Mouse (Mus musculus) Patski (cell line): Measurements from ENCODE around the gene Rnaseh2a. TPM values are rescaled to one million over a fixed set of nuclear protein-coding genes. Genes with fewer than 3 reads are reported as not detected.
"Not testable (repeated sequence)": the region's sequence is repeated elsewhere in the genome, so short reads cannot be mapped to it uniquely, and the experiment has no call there.

ENCODE experiments used
- ATAC-seq: fragments of 100-300 bp; one replicate; pipeline ENCODE4 v1.8.0; 2021
- CTCF ChIA-PET: fragments of 350-600 bp; sonication (Branson Sonifier 250); formaldehyde crosslinking; loops from one replicate; lab custom pipeline; 2022; ENCODE audit warnings: inconsistent platforms; lab: Charles Lee
- POLR2A ChIA-PET: fragments of 350-600 bp; sonication (Branson Sonifier 250); formaldehyde crosslinking; loops from one replicate; lab custom pipeline; 2022; ENCODE audit warnings: antibody characterized with exemption, inconsistent platforms; lab: Charles Lee
- DNase-seq: peaks from one replicate; pipeline ENCODE4 v3.0.0-alpha.2; 2011; ENCODE audit warnings: low read depth, low spot score
- H3K27me3 ChIP-seq: fragments of 371-371 bp; one replicate; pipeline ENCODE4 v1.5.1; 2021
- CTCF ChIP-seq: fragments of 100-300 bp; IDR thresholded peaks from one replicate; pipeline ENCODE4 v1.5.1; 2021
- in situ Hi-C: fragments of 300-500 bp; cut with MboI; formaldehyde crosslinking; loops from 3 replicates; pipeline ENCODE4 v1.11.1; 2018; ENCODE audit warnings: low pct_unique_long_range_greater_than_20kb, mixed read lengths
- polyA plus RNA-seq: library from polyadenylated mRNA; unstranded; gene quantifications from one replicate; pipeline ENCODE4 v1.2.3, GENCODE M21; 2021

Rnaseh2a gene
- polyA plus RNA-seq, 1 experiment from 2014 or later = 91.5 TPM

DNA sequence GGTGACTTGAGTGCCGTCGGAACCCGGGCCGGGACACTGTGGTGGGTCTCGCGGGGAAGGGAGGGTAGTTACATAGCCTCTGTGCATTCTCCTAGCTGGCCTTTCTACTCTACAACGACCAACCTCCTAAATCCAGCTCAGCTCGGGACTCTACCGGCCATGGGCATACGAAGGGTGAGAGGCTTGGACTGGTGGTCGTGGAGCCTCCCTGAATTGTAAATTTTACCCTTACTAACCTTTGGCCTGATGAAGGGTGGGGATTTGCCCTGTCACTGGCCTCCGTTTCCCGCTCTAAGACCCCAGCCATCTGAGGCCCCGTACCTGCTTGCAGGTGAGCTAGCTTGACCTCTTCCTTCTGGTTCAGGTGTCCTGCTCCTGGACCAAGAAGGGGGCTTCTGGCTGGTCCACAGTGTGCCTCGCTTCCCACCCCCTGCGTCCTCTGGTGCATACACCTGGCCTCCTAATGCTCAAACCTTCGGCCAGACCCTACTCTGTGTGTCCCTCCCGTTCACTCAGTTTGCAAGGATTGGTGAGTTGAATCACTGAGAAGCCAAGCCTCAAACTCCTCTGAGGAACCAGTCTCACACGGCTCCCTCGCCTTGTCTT is 60.3 kb downstream of the Rnaseh2a start:
- DNase-seq (no peak), ATAC-seq (no peak)
- H3K27me3 ChIP-seq = no peaks in the 10 kb centered on the region
- ChIA-PET POLR2A (interaction anchor here (0.6 to 0.7 kb wide), 2 partner anchors 81 to 1205 kb away, joined by 4 to 5 read pairs; no protein-coding TSS in a partner anchor), CTCF (interaction anchor here (0.6 kb wide), 1 partner anchor 27 kb away, joined by 3 read pairs; no protein-coding TSS in a partner anchor)
- no peak for TF ChIP-seq CTCF
- in situ Hi-C loops = no loop called here

DNA sequence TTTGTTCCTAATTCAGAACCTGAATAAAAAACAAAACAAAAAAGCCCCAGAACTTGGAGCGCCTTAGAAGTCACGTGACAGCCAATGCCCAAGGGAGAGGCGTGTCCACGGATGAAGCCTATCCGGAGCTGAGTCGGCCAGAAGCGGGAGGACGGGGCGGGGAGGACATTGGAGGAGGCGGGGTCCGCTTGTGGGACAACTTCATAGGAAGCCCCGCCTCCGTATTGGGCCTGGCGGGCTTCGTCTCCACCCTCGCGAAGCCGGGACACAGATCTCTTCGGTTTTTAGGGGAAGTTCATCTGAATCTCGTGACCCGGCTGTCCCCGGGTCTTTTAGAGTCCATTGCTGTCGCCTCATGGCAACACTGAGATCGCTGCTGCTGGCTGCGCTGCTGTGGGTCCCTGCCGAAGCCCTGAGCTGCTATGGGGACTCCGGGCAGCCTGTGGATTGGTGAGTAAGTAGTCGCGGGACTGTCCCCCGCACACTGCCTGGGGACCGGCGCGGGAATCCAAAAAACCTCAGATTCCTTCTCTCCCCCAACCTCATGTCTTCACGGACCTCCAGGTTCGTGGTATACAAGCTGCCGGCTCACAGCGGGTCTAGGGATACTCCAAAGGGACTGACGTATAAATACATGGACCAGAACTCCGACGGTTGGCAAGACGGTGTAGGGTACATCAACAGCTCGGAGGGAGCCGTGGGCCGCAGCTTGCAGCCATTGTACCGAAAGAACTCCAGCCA is 61.0 kb downstream of the Rnaseh2a start, which contains the start of gene Dnase2a:
Dnase2a (plus strand) TSS at position 140 of the 741 bp plus-strand sequence.
- CTCF ChIA-PET = interaction anchor here (1.1 to 1.4 kb wide), 2 partner anchors 15 to 81 kb away, joined by 4 to 5 read pairs; partner anchors contain the start of gene Gcdh
- in situ Hi-C loops = no loop called here
- TF ChIP-seq CTCF = no peak
- peak; percentile 85 for ATAC-seq
- DNase-seq = peak; percentile 60
- POLR2A ChIA-PET = no interaction called here
- no peaks in the 10 kb centered on the region for H3K27me3 ChIP-seq

DNA sequence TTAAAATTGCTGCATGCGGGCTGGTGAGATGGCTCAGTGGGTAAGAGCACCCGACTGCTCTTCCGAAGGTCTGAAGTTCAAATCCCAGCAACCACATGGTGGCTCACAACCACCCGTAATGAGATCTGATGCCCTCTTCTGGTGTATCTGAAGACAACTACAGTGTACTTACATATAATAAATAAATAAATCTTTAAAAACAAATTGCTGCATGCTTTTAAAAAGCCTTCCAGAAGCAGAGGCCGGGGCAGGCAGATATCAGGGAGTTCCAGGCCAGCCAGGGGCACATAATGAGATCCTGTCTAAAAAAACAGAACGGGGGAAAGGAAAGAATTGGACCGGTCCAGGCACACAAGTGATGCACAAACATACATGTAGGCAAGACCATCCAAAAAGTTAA is 61.6 kb downstream of the Rnaseh2a start:
- H3K27me3 ChIP-seq, in situ Hi-C loops: not testable (repeated sequence)

DNA sequence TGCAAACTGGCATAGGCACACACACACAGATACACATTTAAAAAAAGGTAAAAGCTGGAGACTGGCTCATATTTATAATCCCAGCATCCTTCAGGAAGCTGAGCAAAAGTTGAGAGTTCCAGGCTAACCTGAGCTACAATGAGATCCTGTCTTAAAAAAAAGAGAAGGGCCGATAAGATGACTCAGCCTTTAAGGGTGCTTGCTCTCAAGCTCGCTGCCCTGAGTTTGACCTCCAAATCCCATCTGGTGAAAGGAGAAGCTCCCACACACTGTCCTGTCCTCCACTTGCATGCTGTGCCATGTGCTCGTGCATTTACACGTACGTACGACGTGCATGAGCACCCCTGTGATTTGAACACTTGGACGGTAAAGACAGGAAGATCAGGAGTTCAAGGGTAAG is 62.1 kb downstream of the Rnaseh2a start:
- no peak for TF ChIP-seq CTCF
- in situ Hi-C loops = no loop called here
- no peak for DNase-seq
- H3K27me3 ChIP-seq = no peaks in the 10 kb centered on the region
- ChIA-PET POLR2A (no interaction called here), CTCF (interaction anchor here (1.1 to 1.4 kb wide), 2 partner anchors 14 to 82 kb away, joined by 4 to 5 read pairs; partner anchors contain the start of gene Gcdh)
- ATAC-seq = no peak

More for the DNA sequence above, 61.6 kb downstream of the Rnaseh2a start:
- CTCF ChIA-PET = interaction anchor here (1.1 to 1.4 kb wide), 2 partner anchors 15 to 82 kb away, joined by 4 to 5 read pairs; partner anchors contain the start of gene Gcdh
- POLR2A ChIA-PET, DNase-seq, ATAC-seq: not testable (repeated sequence)

DNA sequence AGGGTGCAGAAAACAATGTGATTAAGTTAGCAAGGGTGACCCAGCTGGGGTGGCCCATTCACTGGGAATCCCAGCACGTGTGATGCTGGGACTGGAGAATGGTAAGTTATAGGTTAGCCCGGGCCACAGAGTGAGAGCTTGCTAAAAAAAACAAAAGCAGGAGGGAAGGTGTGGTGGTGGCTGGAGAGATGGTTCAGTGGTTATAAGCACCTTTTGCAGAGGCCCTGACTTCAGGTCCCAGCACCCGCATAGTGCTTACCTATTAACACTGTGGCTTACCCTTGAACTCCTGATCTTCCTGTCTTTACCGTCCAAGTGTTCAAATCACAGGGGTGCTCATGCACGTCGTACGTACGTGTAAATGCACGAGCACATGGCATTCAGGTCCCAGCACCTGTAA is 62.5 kb downstream of the Rnaseh2a start:
- ATAC-seq (no peak), DNase-seq (no peak)
- no peak for TF ChIP-seq CTCF
- in situ Hi-C loops = no loop called here
- POLR2A ChIA-PET = no interaction called here
- CTCF ChIA-PET = interaction anchor here (1.4 kb wide), 1 partner anchor 82 kb away, joined by 5 read pairs; no protein-coding TSS in a partner anchor
- H3K27me3 ChIP-seq = no peaks in the 10 kb centered on the region

Other genes starting within 250 kb of the Rnaseh2a start
- 1.4 TPM for gene G430095P16Rik, start 246.8 kb downstream of the Rnaseh2a start, polyA plus RNA-seq
- gene Nfix, start 169.4 kb downstream of the Rnaseh2a start, polyA plus RNA-seq = 32.5 TPM
- gene Dand5, start 146.9 kb downstream of the Rnaseh2a start, polyA plus RNA-seq = 12.5 TPM
- gene Gadd45gip1, start 138.2 kb downstream of the Rnaseh2a start, polyA plus RNA-seq = 31.8 TPM
- gene Rad23a, start 129.1 kb downstream of the Rnaseh2a start, polyA plus RNA-seq = 126 TPM
- gene Calr, start 122.8 kb downstream of the Rnaseh2a start, polyA plus RNA-seq = 1,232 TPM
- gene Farsa, start 112.8 kb downstream of the Rnaseh2a start, polyA plus RNA-seq = 79.6 TPM
- 6.0 TPM for gene Syce2, start 97.7 kb downstream of the Rnaseh2a start, polyA plus RNA-seq
- gene Gcdh, start 75.8 kb downstream of the Rnaseh2a start, polyA plus RNA-seq = 55.5 TPM
- gene Klf1, start 67.8 kb downstream of the Rnaseh2a start, polyA plus RNA-seq = 0.28 TPM
- 25.9 TPM for gene Dnase2a, start 61.2 kb downstream of the Rnaseh2a start, polyA plus RNA-seq
- 0.60 TPM for gene Mast1, start 32.4 kb downstream of the Rnaseh2a start, polyA plus RNA-seq
- gene Rtbdn, start 22.8 kb downstream of the Rnaseh2a start, polyA plus RNA-seq = 0.22 TPM
- gene Gm49661, start 334 bp downstream of the Rnaseh2a start, polyA plus RNA-seq = 6.4 TPM
- gene Prdx2, start 180 bp downstream of the Rnaseh2a start, polyA plus RNA-seq = 668 TPM
- gene Junb, start 9.0 kb upstream of the Rnaseh2a start, polyA plus RNA-seq = 280 TPM
- gene Hook2, start 20.8 kb upstream of the Rnaseh2a start, polyA plus RNA-seq = 33.0 TPM
- gene Best2, start 44.8 kb upstream of the Rnaseh2a start, polyA plus RNA-seq = 0.05 TPM
- 159 TPM for gene Asna1, start 55.5 kb upstream of the Rnaseh2a start, polyA plus RNA-seq
- 152 TPM for gene Trir, start 57.1 kb upstream of the Rnaseh2a start, polyA plus RNA-seq
- gene Tnpo2, start 67.1 kb upstream of the Rnaseh2a start, polyA plus RNA-seq = 83.7 TPM
- gene Fbxw9, start 90.3 kb upstream of the Rnaseh2a start, polyA plus RNA-seq = 32.7 TPM
- 0.21 TPM for gene Gm5741, start 98.2 kb upstream of the Rnaseh2a start, polyA plus RNA-seq
- 57.6 TPM for gene Dhps, start 102.0 kb upstream of the Rnaseh2a start, polyA plus RNA-seq
- 104 TPM for gene Wdr83os, start 111.0 kb upstream of the Rnaseh2a start, polyA plus RNA-seq
- 30.4 TPM for gene Wdr83, start 111.5 kb upstream of the Rnaseh2a start, polyA plus RNA-seq
- gene Man2b1, start 113.5 kb upstream of the Rnaseh2a start, polyA plus RNA-seq = 45.5 TPM
- gene Zfp791, start 153.3 kb upstream of the Rnaseh2a start, polyA plus RNA-seq = 2.2 TPM
- 3.8 TPM for gene Cks1brt, start 182.2 kb upstream of the Rnaseh2a start, polyA plus RNA-seq